Mouse (Mus musculus) cerebellum, postnatal 36 days (tissue): ENCODE results near the gene Sebox.

Experiments
- DNase-seq, 2 experiments: peaks; one replicate each; pipeline ENCODE4 v3.0.0; 2021 to 2022; ENCODE audit warnings: mixed read lengths in 2 of 2

The Sebox gene

GRCm38 (mm10) chr11:78502909-78503650 is at the start of gene Sebox:
Gene Sebox, plus strand, starts transcription at chr11:78503447.
- DNase-seq = peak; percentile 88 to 91

DNA sequence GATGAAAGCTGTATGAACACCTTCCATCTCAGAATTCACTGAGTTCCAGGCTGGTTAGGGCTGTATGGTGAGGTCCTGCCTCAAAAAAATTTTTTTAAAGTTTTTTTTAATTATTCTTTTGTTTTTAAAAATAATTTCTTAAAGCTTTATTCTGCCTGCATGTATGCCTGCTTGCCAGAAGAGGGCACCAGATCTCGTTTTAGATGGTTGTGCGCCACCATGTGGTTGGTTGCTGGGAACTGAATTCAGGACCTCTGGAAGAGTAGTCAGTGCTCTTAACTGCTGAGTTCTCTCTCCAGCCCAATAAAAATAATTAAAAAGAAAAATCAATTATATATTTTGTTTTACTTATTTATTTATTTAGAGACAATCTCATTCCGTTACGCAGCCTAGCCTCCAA is 49.6 kb upstream of the Sebox start:
- peak; percentile 60 to 63 for DNase-seq

DNA sequence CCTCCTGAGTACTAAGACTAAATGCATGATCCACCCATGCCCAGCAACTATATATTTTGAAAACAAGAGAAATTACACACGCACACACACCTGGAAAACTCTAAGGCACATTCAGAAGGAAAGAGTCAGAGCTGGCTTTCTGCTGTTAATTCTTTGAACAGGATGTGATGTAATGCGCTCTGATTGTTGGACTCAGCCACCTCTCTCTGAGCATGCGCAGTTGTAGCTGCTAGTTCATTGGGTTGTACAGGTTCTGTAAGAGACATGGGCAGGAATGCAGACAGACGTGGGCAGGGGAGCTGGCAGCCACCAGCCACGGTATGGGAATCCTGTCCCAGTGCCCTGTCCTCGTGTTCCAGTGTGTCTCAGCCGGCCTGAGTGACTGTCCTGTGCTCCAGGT is 49.0 kb upstream of the Sebox start:
- no peak for DNase-seq

- DNase-seq = no peak
Measured at GRCm38 (mm10) chr11:78455308-78455707, 47.9 kb upstream of the Sebox start.

DNA sequence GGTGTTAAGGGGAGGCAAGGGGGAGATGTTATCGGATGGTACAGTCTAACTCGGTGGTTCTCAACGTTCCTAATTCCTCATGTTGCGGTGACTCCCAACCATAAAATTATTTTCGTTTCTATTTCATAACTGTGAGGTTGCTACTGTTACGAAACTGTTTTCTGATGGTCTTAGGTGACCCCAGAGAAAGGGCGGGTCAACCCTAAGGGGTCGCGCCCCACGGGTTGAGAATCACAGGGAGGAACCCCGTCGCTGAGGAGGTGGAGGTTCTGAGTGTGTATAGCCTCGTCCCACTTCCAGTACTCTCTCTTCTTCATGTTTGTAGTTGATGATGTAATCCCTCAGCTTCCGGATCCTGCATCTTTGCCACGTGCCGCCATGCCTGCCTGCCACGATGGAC is 44.5 kb upstream of the Sebox start:
- DNase-seq = no peak

GRCm38 (mm10) chr11:78461894-78462293 is 41.4 kb upstream of the Sebox start:
- no peak for DNase-seq

DNA sequence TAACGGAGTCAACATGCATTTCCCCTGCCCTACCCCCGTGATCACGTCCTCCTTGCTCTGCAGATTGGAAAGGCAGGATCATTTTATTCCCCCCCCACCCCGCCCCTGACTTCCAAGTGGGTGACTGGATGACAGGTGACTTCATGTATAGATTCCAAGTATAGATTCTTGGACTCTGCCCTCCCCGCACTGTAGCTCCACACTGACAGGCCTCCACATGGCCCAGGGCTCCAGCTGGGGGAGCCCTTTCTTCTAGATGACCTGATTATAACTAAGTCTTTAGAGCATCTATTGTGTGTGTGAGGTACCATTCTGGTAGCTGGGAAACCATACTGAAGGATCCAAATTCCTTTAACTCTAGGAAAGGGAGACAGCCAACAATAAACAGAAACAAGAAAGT is 40.6 kb upstream of the Sebox start:
- no peak for DNase-seq

GRCm38 (mm10) chr11:78463286-78464036 is 39.8 kb upstream of the Sebox start:
- no peak for DNase-seq

DNA sequence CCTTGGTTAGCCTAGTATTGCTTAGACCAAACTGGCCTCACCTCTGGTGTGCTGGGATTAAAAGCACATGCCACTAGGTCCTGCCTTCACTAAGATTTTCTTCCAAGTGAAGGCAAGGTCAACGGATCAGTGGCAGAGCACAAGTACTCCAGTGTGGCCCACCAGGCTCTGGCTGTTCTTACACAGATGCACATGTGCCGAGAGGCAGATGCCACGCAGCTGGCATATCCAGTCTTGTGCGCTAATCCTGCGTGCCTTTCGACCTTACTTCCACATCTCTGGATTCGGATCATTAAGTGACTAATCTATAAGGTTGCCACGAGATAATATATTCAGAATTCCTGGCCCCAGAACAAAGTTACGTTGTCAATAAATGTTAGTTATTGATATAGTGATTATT is 38.1 kb upstream of the Sebox start:
- DNase-seq = no peak

GRCm38 (mm10) chr11:78465568-78466180 is 37.6 kb upstream of the Sebox start, which contains the start of gene Slc46a1:
Gene Slc46a1, plus strand, starts transcription at chr11:78465697.
- DNase-seq = peak; percentile 57 to 59

DNA sequence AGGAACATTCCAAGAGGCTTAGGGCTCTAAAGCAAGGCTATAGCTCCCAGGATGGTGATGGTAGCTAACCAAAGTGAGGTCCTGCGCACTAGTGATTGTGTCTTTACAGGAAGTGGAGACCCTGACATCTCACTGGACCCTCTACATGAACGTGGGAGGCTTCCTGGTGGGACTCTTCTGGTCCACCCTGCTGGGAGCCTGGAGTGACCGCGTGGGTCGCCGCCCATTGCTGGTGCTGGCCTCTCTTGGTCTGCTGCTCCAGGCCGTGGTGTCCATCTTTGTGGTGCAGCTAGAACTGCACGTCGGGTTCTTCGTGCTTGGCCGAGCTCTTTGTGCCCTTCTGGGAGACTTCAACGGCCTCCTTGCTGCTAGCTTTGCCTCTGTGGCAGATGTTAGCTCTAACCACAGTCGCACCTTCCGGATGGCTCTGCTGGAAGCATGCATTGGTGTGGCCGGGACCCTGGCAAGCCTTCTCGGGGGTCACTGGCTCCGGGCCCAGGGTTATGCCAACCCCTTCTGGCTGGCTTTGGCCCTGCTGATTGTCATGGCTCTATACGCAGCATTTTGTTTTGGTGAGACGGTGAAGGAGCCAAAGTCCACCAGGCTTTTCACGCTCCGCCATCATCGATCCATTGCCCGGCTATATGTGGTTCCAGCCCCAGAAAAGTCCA is 36.9 kb upstream of the Sebox start:
- no peak for DNase-seq

DNA sequence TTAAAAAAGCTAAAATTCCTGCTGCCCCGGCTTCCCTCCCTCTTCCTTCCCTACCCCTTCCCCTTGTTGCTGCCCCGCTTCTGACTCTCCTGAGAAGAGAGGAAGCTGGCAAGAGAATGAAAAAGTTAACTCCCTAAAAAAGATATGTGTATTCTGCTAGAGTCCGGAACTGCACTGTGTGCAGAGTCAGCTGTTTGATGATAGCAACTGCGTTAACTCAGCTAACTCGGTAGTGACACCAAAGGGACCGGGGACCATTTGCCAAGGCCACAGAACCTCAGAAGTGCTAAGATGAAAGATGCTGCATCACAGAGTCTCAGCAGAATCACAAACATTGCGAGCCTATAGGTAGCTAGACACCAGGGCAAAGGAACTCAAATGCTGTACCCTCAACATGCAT is 35.7 kb upstream of the Sebox start:
- DNase-seq = no peak

DNA sequence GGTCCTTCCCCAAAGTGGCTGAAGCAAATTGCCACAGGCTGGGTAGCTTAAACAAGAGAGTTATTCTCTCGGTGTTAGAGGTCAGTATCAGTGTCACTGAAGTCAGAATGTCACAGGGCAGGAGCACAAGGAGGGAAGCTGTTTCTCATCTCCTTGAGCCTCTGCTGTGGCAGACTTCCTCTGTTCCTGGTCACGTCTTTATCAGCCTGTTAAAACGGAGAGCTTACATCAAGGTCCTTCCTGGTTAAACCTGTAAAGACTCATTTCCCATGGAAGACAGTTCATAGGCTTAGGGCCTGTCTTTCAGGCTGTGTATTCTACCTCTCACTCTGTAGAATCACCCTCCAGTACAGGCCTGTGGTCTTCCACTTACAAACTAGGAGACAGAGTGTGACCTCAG is 35.3 kb upstream of the Sebox start:
- DNase-seq = no peak

DNA sequence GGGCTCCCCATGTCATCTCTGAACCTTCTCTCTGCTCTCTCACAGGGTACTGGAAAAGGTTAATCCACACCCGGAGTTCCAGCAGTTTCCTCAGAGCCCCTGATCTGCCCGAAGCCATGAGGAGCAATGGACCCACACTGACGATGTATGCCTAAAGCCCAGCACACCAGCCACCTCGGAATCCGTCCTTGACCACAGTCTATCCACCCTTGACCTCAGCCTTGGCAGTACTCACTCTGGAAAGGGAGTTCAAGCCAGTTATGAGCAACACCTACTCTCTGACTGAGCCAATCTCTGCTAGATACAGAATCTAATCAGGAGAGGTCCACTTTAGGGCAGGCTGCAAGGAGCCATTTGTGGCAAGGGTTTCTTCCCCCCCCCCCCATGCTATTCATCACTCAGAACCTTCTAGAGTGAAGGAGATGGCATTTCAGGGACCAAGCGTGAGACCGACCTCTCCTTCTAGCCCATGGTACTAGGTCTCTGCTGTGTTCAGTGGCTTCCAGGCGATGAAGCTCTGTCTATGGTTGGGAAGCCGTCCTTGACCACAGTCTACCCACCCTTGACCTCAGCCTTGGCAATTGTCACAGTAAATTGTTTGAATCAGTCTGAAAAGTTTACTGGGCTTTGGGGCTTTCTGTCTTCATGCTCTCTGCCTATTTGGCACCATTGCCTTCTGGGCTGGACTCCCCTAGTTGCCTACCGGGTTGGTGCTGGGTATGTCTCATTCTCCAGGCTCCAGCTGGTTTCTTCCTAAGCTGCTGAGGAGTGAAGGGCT is 31.7 kb upstream of the Sebox start:
- DNase-seq = no peak

DNA sequence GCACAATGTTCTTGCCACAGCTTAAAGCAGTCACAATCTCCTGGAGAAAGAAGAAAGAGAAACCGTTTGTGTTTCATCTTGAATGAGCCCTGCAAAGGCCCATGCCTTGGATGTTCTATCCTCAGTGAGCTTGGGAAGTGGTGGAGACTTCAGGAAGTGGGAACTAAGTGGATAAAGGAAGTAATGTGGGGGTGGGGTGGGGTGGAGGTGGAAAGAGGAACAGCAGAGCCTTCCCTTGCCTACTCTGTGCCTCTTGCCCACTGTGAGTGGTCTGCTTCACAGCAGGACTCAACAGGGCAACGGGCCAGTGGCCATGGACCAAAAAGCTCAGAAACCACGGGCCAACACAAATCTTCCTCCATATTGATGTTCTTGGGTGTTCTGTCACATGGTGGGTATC is 28.0 kb upstream of the Sebox start:
- DNase-seq = no peak

DNA sequence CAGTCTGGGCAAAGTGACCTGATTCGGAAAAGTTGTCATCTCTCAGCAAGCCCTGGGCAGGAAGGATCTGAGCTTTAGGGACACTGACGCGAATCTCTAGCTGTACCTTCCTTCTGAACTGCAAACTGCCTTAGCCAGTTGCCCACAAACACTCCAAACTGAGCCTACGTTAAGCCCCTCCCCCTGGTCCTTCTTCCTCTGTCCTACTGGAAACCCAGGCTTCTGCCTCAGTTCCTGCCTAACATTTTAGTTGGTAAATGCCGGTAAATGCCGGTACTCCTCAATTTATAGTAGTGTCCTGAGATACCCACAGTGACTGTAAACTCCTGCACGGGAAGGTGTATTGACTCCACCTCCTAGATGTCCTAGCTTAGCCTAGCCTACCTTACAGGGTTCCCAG is 19.6 kb upstream of the Sebox start:
- no peak for DNase-seq

DNA sequence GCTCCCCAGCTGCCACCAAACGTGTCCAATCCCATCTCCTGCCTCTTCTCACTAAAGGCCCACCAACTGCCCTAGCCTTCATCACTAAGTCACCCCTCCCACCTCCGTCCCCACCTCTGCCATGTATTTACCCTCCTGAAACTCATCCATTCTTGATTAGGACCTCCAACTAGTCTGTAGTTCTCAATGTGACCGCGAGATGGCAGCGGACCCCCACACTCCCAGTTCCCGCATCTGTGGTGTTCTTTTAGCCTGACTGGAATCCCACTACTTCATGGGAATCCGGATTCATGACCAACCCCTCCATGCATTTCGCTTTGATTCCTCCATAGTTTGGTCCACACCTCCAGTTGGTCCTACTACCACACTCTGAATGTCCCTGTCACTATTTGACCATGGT is 15.1 kb upstream of the Sebox start:
- DNase-seq = peak; percentile 84 to 90

GRCm38 (mm10) chr11:78490781-78491241 is 12.4 kb upstream of the Sebox start:
- peak; percentile 60 to 69 for DNase-seq

DNA sequence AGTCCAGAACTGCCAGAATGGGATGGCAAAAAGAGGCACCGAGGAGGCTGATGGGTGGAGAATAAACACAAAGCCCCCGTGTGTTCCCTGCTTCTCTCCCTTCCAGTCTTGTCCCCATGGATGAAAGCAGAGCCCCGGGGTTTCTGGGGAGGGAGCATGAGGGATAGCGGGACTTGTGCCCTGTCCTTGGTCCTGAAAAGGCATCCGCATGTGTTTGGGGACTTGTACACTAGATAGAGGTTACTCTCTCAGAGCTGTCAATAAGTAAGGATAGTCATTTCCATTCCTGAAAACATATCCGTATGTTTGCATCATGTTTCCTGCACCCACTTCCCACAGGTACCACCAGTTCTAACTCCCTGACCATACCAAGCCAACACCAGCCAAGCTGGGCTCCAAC is 7.3 kb upstream of the Sebox start:
- no peak for DNase-seq

DNA sequence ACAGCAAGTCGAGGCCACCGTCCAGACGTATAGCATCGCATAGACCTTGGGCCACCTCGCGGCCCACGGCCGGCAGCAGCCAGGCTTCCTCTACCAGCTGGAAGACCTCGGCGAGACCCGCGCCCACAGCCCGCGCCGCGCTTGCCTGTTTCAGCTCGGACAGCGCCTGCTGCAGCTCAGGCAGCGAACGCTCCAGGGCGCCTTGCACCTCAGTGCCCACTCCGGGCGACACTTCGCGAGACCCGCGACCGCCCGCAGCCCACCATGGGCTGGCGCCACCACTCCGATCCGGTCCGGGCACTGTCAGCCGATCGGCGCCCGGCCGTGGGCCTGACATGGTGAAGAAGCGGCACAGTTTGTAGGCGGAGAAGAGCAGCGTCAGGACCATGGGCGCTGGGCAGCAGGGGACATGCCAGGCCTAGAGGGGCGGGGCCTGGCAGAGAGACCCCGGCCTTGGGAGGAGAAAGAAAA is 6.1 kb upstream of the Sebox start:
- peak; percentile 58 to 62 for DNase-seq

DNA sequence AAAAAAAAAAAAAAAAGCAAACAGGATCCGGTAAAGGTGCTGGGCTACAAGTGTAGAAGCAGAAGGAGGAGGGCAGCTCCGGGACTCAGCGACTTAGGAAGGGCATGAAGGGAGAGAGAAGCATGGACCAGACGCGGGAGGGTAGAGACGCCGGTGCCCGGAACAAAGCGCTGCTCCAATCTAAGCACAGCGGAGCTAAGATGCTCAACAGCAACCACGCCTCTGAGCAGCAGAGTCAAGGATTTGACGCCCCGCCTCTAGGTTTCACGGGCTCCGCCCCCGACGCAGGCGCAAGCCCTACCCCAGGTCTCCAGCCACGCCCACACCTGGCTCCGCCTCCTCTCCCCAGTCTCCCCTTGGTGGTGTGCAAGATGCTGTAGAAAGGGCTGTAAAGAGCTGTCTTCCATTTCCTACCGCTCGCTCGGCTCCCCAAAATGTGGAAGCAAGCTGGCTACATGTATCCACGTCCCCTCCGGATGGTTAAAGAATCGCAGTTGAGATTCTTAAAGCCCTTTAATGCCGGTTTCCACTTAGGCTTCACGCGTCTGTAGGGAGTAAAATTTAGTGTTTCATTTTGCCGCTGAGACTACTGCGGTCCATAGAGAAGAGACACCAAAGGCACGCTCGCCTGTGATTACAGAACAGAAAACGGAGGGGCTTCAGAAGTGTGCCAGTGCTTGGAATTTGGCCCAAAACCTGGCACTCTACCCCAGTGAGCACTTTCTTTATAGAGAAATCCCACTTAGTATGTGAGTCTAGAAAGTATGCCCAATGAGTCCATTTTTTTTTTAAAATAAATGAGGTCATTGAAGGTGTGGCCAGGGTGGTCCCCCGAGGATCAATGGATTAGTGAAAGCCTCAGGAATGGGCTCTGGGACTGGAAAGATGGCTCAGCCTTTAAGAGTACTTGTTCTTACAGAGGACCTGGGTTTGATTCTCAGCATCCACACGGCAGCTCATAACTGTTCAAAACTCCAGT is 5.4 kb upstream of the Sebox start, which contains the start of gene Sarm1:
TSS of gene Sarm1 (minus strand) at position 211 of the 979 bp plus-strand sequence.
- DNase-seq = peak; percentile 96 to 99
